Mouse (Mus musculus): ENCODE measurements around the gene Gm5134. TPM values are rescaled to one million over a fixed set of nuclear protein-coding genes. Genes with fewer than 3 reads are reported as not detected.

Gm5134 gene
- polyA plus RNA-seq, 1 experiment from 2014 or later, result not detected

- peak within 1 kb of the TSS; percentile 36 for H3K27ac ChIP-seq (ENCODE audit: poor library complexity, severe bottlenecking)
- H3K9me3 ChIP-seq (replicated peaks), result no peaks in the 10 kb centered on the region
- H3K36me3 ChIP-seq, result no peaks in the 10 kb centered on the region
- H3K9ac ChIP-seq, result 0 out of 2 replicates have a peak within 1 kb of the TSS, but pooled peaks have one; percentile 23
- peak within 1 kb of the TSS; percentile 27 for H3K4me2 ChIP-seq
- H3K4me1 ChIP-seq (replicated peaks), result peaks cover 38% of the 10 kb centered on the region
- peaks cover 13% of the 10 kb centered on the region for H3K27me3 ChIP-seq (replicated peaks)
- WGBS, result 68% methylated on average over 5 of the region's 5 CpGs
- no peak within 1 kb of the TSS for H3K4me3 ChIP-seq
- ATAC-seq (ENCODE audit: insufficient number of reproducible peaks, low FRiP score), result no peak
Measured at GRCm38 (mm10) chr10:75940520-75940919, 13.8 kb upstream of the Gm5134 start, which contains the start of gene Gm867. TSS of gene Gm867 (minus strand) at chr10:75940672.

GRCm38 (mm10) chr10:75941042-75941824 lies 13.1 kb upstream of the Gm5134 start:
- peaks cover 37% of the 10 kb centered on the region for H3K4me1 ChIP-seq (replicated peaks)
- peaks cover 7% of the 10 kb centered on the region for H3K27me3 ChIP-seq (replicated peaks)
- no peak overlapping the region for H3K9ac ChIP-seq
- 72% methylated on average over 9 of the region's 9 CpGs for WGBS
- H3K4me2 ChIP-seq, result no peak overlapping the region
- H3K4me3 ChIP-seq, result no peak overlapping the region
- no peak overlapping the region for H3K27ac ChIP-seq (ENCODE audit: poor library complexity, severe bottlenecking)
- no peaks in the 10 kb centered on the region for H3K9me3 ChIP-seq (replicated peaks)
- no peaks in the 10 kb centered on the region for H3K36me3 ChIP-seq
- no peak for ATAC-seq (ENCODE audit: insufficient number of reproducible peaks, low FRiP score)

- H3K4me3 ChIP-seq, result no peak within 1 kb of the TSS
- ATAC-seq (ENCODE audit: insufficient number of reproducible peaks, low FRiP score), result no peak
- H3K4me2 ChIP-seq, result no peak within 1 kb of the TSS
- H3K27me3 ChIP-seq (replicated peaks), result 0 out of 2 replicates have a peak, but pooled peaks cover 6% of the 10 kb centered on the region
- peaks cover 24% of the 10 kb centered on the region for H3K4me1 ChIP-seq (replicated peaks)
- no peaks in the 10 kb centered on the region for H3K9me3 ChIP-seq (replicated peaks)
- no peak within 1 kb of the TSS for H3K27ac ChIP-seq (ENCODE audit: poor library complexity, severe bottlenecking)
- H3K9ac ChIP-seq, result no peak within 1 kb of the TSS
- H3K36me3 ChIP-seq, result no peaks in the 10 kb centered on the region
- WGBS, result 75% methylated on average over 15 of the region's 15 CpGs
Measured at GRCm38 (mm10) chr10:75942736-75943477, 11.4 kb upstream of the Gm5134 start, which contains the start of gene Vpreb3. TSS of gene Vpreb3 (plus strand) at chr10:75943057.

DNA sequence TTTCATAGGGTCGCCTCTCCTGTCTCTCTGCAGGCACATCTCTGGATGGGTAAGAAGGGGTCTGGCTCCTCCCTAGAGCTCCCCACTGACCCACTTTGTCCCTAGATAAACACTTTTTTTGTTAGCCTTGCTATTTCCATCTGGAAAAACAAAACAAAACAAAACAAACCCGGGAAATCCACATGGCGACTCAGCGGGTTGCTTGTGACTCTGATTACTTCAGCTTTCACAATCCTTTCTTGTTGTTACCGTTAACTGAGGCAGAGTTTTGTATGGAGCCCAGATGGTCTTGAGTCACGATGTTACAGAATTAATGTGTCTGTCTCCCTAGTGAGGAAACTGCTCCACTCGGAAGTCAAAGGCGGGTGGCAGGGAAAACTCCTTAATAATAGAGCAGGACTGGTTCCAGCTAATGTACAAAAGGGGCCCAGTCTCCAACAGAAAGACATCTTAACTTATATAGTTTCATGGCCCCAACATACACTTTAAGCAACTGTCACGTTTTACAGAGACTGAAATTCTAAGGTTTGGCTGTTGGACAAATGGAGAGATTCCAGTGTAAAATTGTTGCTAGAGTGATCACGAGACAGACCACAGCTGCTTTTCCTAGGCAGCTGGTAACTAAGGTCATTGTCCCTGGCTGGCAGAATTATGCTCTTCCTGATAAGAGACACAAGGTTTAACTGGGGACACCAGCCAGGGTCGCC lies 10.1 kb upstream of the Gm5134 start:
- H3K4me1 ChIP-seq (replicated peaks), result peaks cover 20% of the 10 kb centered on the region
- no peak overlapping the region for H3K4me3 ChIP-seq
- no peak overlapping the region for H3K9ac ChIP-seq
- ATAC-seq (ENCODE audit: insufficient number of reproducible peaks, low FRiP score), result no peak
- H3K9me3 ChIP-seq (replicated peaks), result no peaks in the 10 kb centered on the region
- H3K27ac ChIP-seq (ENCODE audit: poor library complexity, severe bottlenecking), result no peak overlapping the region
- H3K36me3 ChIP-seq, result no peaks in the 10 kb centered on the region
- H3K4me2 ChIP-seq, result no peak overlapping the region
- peaks cover 18% of the 10 kb centered on the region for H3K27me3 ChIP-seq (replicated peaks)
- 32% methylated on average over 11 of the region's 11 CpGs for WGBS

DNA sequence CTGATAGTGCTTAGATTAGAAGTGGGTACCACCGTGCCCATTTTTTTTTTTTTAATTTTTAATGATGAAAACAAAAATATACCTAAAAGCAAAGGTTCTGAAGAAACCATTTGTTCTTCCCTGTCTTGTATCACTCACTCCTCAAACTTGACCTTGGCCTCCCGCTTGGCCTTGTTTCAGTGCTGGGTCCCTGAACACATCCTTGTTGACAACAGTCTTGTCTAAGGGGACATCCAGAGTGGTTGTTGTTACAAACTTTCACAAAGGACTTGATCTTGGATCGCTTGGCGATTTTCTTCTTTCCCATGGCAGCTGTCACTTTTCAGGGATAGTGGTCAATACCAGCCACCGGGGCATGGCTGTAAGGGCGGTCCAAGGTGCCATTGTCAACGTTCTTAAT lies 9.1 kb upstream of the Gm5134 start:
- no peaks in the 10 kb centered on the region for H3K36me3 ChIP-seq
- H3K9me3 ChIP-seq (replicated peaks), result no peaks in the 10 kb centered on the region
- H3K4me1 ChIP-seq (replicated peaks), result peaks cover 12% of the 10 kb centered on the region
- H3K27ac ChIP-seq (ENCODE audit: poor library complexity, severe bottlenecking), result no peak overlapping the region
- WGBS, result 86% methylated on average over 7 of the region's 7 CpGs
- H3K9ac ChIP-seq, result no peak overlapping the region
- H3K4me3 ChIP-seq, result no peak overlapping the region
- ATAC-seq (ENCODE audit: insufficient number of reproducible peaks, low FRiP score), result no peak
- no peak overlapping the region for H3K4me2 ChIP-seq
- peaks cover 27% of the 10 kb centered on the region for H3K27me3 ChIP-seq (replicated peaks)

DNA sequence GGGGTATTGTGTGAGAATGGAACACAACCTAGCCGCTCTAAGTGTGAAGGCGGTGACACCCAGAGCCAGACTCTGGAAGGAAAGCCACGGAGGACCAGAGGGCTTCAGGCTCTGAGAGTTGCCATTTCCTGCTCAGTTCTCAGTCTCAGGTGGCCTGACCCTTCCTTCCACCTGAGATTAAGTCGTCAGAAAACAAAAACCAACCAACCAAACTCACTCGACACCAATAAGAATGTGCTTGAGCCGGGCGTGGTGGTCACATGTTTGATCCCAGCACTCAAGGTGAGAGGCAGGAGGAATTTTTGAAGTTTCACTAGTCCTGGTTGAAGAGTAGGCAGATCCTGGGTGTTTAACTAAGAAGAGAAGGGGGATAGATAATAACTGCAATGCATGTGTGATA lies 8.4 kb upstream of the Gm5134 start:
- 76% methylated on average over 7 of the region's 7 CpGs for WGBS
- no peak overlapping the region for H3K4me3 ChIP-seq
- H3K27me3 ChIP-seq (replicated peaks), result peaks cover 27% of the 10 kb centered on the region
- no peak overlapping the region for H3K27ac ChIP-seq (ENCODE audit: poor library complexity, severe bottlenecking)
- no peaks in the 10 kb centered on the region for H3K36me3 ChIP-seq
- peaks cover 10% of the 10 kb centered on the region for H3K4me1 ChIP-seq (replicated peaks)
- ATAC-seq (ENCODE audit: insufficient number of reproducible peaks, low FRiP score), result no peak
- H3K9ac ChIP-seq, result no peak overlapping the region
- H3K9me3 ChIP-seq (replicated peaks), result no peaks in the 10 kb centered on the region
- no peak overlapping the region for H3K4me2 ChIP-seq

DNA sequence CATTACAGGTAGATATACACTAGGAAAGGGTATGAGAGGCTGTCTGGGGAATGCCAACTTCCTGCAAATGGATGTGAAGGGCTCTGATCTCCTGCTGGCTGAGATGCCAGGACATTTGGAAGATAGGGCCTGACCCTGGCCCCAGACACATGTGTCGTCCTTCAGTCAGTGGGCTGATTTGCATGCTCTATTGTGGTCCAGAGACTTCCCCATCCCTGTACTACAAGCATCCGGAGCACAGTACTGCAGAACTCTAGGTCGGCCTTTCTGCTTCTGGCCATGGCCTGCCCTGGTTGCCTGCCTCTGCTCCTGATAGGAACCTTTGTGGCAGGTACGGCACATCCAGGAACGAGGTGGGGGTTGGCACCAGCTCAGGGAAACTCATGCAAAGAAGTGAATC lies 6.2 kb upstream of the Gm5134 start:
- Histone ChIP-seq H3K9ac (no peak overlapping the region), H3K4me1 (replicated peaks) (peaks cover 14% of the 10 kb centered on the region; the same call in 1 of the 2 replicates), H3K27ac (ENCODE audit: poor library complexity, severe bottlenecking) (no peak overlapping the region), H3K36me3 (no peaks in the 10 kb centered on the region), H3K9me3 (replicated peaks) (no peaks in the 10 kb centered on the region), H3K27me3 (replicated peaks) (peaks cover 34% of the 10 kb centered on the region), H3K4me2 (no peak overlapping the region), H3K4me3 (no peak overlapping the region)
- no peak for ATAC-seq (ENCODE audit: insufficient number of reproducible peaks, low FRiP score)
- WGBS, result 68% methylated on average over 5 of the region's 5 CpGs

- Histone ChIP-seq H3K4me2 (no peak overlapping the region), H3K27ac (ENCODE audit: poor library complexity, severe bottlenecking) (no peak overlapping the region), H3K4me1 (replicated peaks) (peaks cover 10% of the 10 kb centered on the region), H3K9ac (no peak overlapping the region), H3K27me3 (replicated peaks) (peaks cover 36% of the 10 kb centered on the region), H3K4me3 (no peak overlapping the region), H3K36me3 (no peaks in the 10 kb centered on the region), H3K9me3 (replicated peaks) (no peaks in the 10 kb centered on the region)
- WGBS, result 77% methylated on average over 22 of the region's 22 CpGs
- ATAC-seq (ENCODE audit: insufficient number of reproducible peaks, low FRiP score), result no peak
Measured at GRCm38 (mm10) chr10:75949053-75950045, 5.0 kb upstream of the Gm5134 start.

DNA sequence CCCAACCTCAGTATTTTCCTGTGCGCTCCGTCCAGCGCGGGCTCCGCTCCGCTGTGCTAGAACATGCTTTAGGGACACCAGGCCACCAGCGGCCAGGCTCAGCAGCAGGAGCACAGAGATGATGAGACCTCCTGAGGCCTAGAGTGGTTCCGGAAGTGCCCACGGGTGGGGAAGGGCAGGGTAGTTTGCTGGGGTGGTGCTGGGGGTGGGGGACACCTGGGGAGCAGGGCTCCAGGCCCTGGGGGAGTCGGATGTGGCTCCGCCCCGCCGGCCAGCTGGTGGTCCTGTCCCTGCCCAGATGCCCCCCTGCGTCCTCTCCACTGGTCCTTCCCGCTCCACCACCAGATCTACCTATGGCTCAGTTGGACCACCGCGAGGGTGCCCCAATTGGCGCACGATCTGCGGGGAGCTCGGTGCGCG lies 3.5 kb upstream of the Gm5134 start:
- H3K27ac ChIP-seq (ENCODE audit: poor library complexity, severe bottlenecking), result no peak overlapping the region
- H3K9me3 ChIP-seq (replicated peaks), result no peaks in the 10 kb centered on the region
- peaks cover 36% of the 10 kb centered on the region for H3K27me3 ChIP-seq (replicated peaks)
- WGBS, result 3% methylated on average over 23 of the region's 23 CpGs
- H3K4me1 ChIP-seq (replicated peaks), result peaks cover 10% of the 10 kb centered on the region
- peak overlapping the region; percentile 81 for H3K4me2 ChIP-seq
- H3K4me3 ChIP-seq, result peak overlapping the region; percentile 49
- ATAC-seq (ENCODE audit: insufficient number of reproducible peaks, low FRiP score), result peak; percentile 33; the same call in 1 of the 2 replicates
- peak overlapping the region; percentile 68 for H3K9ac ChIP-seq
- H3K36me3 ChIP-seq, result no peaks in the 10 kb centered on the region

DNA sequence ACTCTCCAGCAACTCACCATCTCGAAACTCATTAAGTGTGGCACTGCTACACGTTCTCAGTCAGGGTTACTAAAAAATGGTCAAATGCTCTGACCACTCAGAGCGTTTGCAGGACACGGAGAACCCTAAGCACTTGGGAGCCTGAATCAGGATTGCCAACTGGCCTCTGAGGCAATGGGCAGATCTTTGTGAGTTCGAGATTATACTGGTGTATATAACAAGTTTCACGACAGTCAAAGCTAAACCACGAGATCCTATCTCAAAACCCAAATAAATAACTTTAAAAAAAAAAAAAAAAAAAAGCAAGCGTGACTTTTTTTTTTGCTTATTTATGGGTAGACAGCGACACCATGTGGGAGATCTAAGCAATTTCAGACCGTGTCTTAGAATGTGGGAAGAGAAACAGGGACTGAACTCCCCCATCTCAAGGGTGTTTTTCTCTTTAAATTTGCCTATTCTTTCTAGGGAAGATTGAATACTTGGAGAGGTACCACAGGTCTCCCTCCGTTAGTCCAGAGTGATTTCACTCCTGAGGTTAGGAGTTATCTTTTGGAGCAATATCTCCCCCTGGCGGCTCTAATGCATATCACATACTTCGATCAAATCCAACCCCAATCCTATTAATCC lies 2.8 kb upstream of the Gm5134 start:
- Histone ChIP-seq H3K9ac (peak overlapping the region; percentile 68), H3K36me3 (no peaks in the 10 kb centered on the region), H3K4me3 (peak overlapping the region; percentile 49), H3K27me3 (replicated peaks) (peaks cover 36% of the 10 kb centered on the region), H3K27ac (ENCODE audit: poor library complexity, severe bottlenecking) (no peak overlapping the region), H3K4me1 (replicated peaks) (peaks cover 10% of the 10 kb centered on the region), H3K9me3 (replicated peaks) (no peaks in the 10 kb centered on the region), H3K4me2 (peak overlapping the region; percentile 81)
- no peak for ATAC-seq (ENCODE audit: insufficient number of reproducible peaks, low FRiP score)
- 4% methylated on average over 13 of the region's 13 CpGs for WGBS

Data from heart, embryonic 12.5 days (tissue).